Mouse (Mus musculus): ENCODE results near the gene Gpc2.

Gpc2 gene

GRCm38 (mm10) chr5:138279585-138280424, at the start of gene Gpc2, which contains the start of the genes Gm43720 and Stag3:
Gene Gpc2 (minus strand): TSS chr5:138280005.
Gene Gm43720 (minus strand): TSS chr5:138279958.
Gene Stag3 (plus strand): TSS chr5:138280240.
- peak; percentile 77 for DNase-seq

GRCm38 (mm10) chr5:138312795-138313194, 33.0 kb upstream of the Gpc2 start:
- no peak for DNase-seq

GRCm38 (mm10) chr5:138299613-138300012, 19.8 kb upstream of the Gpc2 start:
- DNase-seq, result no peak

GRCm38 (mm10) chr5:138294158-138294557, 14.4 kb upstream of the Gpc2 start:
- no peak for DNase-seq

GRCm38 (mm10) chr5:138291638-138292037, 11.8 kb upstream of the Gpc2 start:
- DNase-seq, result no peak

GRCm38 (mm10) chr5:138287861-138288260, 8.1 kb upstream of the Gpc2 start:
- no peak for DNase-seq

- DNase-seq, result no peak
Measured at GRCm38 (mm10) chr5:138283540-138283939, 3.7 kb upstream of the Gpc2 start.

- DNase-seq, result no peak
Measured at GRCm38 (mm10) chr5:138281798-138282197, 2.0 kb upstream of the Gpc2 start.

GRCm38 (mm10) chr5:138280829-138281228, 1.0 kb upstream of the Gpc2 start:
- no peak for DNase-seq

- no peak for DNase-seq
Measured at GRCm38 (mm10) chr5:138280425-138280768, 592 bp upstream of the Gpc2 start.

- DNase-seq, result no peak
Measured at GRCm38 (mm10) chr5:138277994-138278393, 1.8 kb downstream of the Gpc2 start.

- DNase-seq, result no peak
Measured at GRCm38 (mm10) chr5:138275216-138276050, 4.4 kb downstream of the Gpc2 start.

- no peak for DNase-seq
Measured at GRCm38 (mm10) chr5:138274186-138274585, 5.6 kb downstream of the Gpc2 start.

- DNase-seq, result no peak
Measured at GRCm38 (mm10) chr5:138272409-138272923, 7.3 kb downstream of the Gpc2 start, which contains the start of gene Gal3st4. Gene Gal3st4 (minus strand): TSS chr5:138272840.

GRCm38 (mm10) chr5:138271232-138271631, 8.6 kb downstream of the Gpc2 start:
- DNase-seq, result no peak

- DNase-seq, result no peak
Measured at GRCm38 (mm10) chr5:138268980-138269379, 10.8 kb downstream of the Gpc2 start.

- DNase-seq, result no peak
Measured at GRCm38 (mm10) chr5:138267114-138267513, 12.7 kb downstream of the Gpc2 start.

GRCm38 (mm10) chr5:138265712-138266111, 14.1 kb downstream of the Gpc2 start:
- no peak for DNase-seq

- DNase-seq, result no peak
Measured at GRCm38 (mm10) chr5:138264207-138264578, 15.6 kb downstream of the Gpc2 start.

GRCm38 (mm10) chr5:138263260-138264206, 16.3 kb downstream of the Gpc2 start, which contains the start of gene BC037034:
Gene BC037034 (minus strand): TSS chr5:138264033.
- peak; percentile 95 for DNase-seq

GRCm38 (mm10) chr5:138262582-138263240, 17.1 kb downstream of the Gpc2 start:
- no peak for DNase-seq

GRCm38 (mm10) chr5:138262001-138262400, 17.8 kb downstream of the Gpc2 start:
- no peak for DNase-seq

All from right cerebral cortex, adult 18-20 months (tissue).